Comparison of ENCODE assay signal across 1 mouse cellular context in genomic region chr11:83878417-83878952, GRCm38 (mm10).
A peak's percentile ranks its signal among the peaks of the same experiment; 100 is the strongest.
TF ChIP-seq lines count a peak whose summit lies in the region.

No protein-coding gene starts in this region.

TF ChIP-seq in CH12.LX, 34 proteins besides CTCF, POLR2A, EP300 and RAD21 (continued from another document):
- peak; percentile 45 for TF ChIP-seq IRF4 (IDR thresholded peaks at IDR 0.05; ENCODE audit: low read depth, low read length)
- no peak for TF ChIP-seq USF2 (conservative IDR thresholded peaks at IDR 0.05; ENCODE audit: low read depth, low read length)
- TF ChIP-seq PAX5 (IDR thresholded peaks at IDR 0.05; ENCODE audit: low read length): no peak
- TF ChIP-seq JUN (IDR thresholded peaks at IDR 0.05; ENCODE audit: insufficient read depth, low read depth, low read length): no peak; the same call in 1 of the 2 replicates
- TF ChIP-seq NRF1 (IDR thresholded peaks at IDR 0.05; ENCODE audit: low read depth, low read length): no peak
- TF ChIP-seq CHD2 (IDR thresholded peaks at IDR 0.05; ENCODE audit: low read length): no peak
- TF ChIP-seq HCFC1 (IDR thresholded peaks at IDR 0.05; ENCODE audit: low read depth, low read length): no peak
- no peak for TF ChIP-seq KAT2A (IDR thresholded peaks at IDR 0.05; ENCODE audit: insufficient replicate concordance, low read length)
- TF ChIP-seq JUND (conservative IDR thresholded peaks at IDR 0.05; ENCODE audit: low read depth, low read length): no peak
- TF ChIP-seq ETS1 (conservative IDR thresholded peaks at IDR 0.05; ENCODE audit: low read depth, low read length): peak; percentile 90
- no peak for TF ChIP-seq UBTF (IDR thresholded peaks at IDR 0.05; ENCODE audit: low read depth, low read length)
- peak; percentile 56; the same call in 1 of the 2 replicates for TF ChIP-seq SIN3A (IDR thresholded peaks at IDR 0.05; ENCODE audit: low read length)
- TF ChIP-seq MAX (IDR thresholded peaks at IDR 0.05; ENCODE audit: low read length): no peak
- TF ChIP-seq ELF1 (IDR thresholded peaks at IDR 0.05; ENCODE audit: low read depth, low read length): no peak
- TF ChIP-seq ZC3H11A (IDR thresholded peaks at IDR 0.05; ENCODE audit: low read depth, low read length): no peak
- TF ChIP-seq ZNF384 (IDR thresholded peaks at IDR 0.05; ENCODE audit: low read depth, low read length): no peak
- no peak for TF ChIP-seq SMC3 (IDR thresholded peaks at IDR 0.05; ENCODE audit: low read depth, low read length)
- no peak for TF ChIP-seq GABPA (IDR thresholded peaks at IDR 0.05; ENCODE audit: insufficient replicate concordance, low read depth, low read length)
- 0 out of 2 replicates have a peak, but pooled peaks have one; percentile 17 for TF ChIP-seq MYC (IDR thresholded peaks at IDR 0.05; ENCODE audit: low read depth, low read length)
- TF ChIP-seq BHLHE40 (IDR thresholded peaks at IDR 0.05; ENCODE audit: low read depth, low read length): peak; percentile 54; the same call in 1 of the 2 replicates
- 0 out of 2 replicates have a peak, but pooled peaks have one; percentile 30 for TF ChIP-seq MXI1 (IDR thresholded peaks at IDR 0.05; ENCODE audit: low read depth, low read length)
